Mouse (Mus musculus): ENCODE results near the gene Drg1.

Gene Drg1

GRCm38 (mm10) chr11:3140967-3141535, 125.2 kb downstream of the Drg1 start:
- DNase-seq (ENCODE audit: inconsistent age in 2 of 2, low spot score in 1 of 2), result peak in 1 of 2 experiments; percentile 70

- peak; percentile 56 to 76 for DNase-seq (ENCODE audit: inconsistent age in 2 of 2, low spot score in 1 of 2)
These were observed 127.9 kb downstream of the Drg1 start for GRCm38 (mm10) chr11:3138323-3138722.

Measured in adrenal gland, adult (tissue).